Mouse (Mus musculus): ENCODE data around the gene Enthd1.

Gene Enthd1

DNA sequence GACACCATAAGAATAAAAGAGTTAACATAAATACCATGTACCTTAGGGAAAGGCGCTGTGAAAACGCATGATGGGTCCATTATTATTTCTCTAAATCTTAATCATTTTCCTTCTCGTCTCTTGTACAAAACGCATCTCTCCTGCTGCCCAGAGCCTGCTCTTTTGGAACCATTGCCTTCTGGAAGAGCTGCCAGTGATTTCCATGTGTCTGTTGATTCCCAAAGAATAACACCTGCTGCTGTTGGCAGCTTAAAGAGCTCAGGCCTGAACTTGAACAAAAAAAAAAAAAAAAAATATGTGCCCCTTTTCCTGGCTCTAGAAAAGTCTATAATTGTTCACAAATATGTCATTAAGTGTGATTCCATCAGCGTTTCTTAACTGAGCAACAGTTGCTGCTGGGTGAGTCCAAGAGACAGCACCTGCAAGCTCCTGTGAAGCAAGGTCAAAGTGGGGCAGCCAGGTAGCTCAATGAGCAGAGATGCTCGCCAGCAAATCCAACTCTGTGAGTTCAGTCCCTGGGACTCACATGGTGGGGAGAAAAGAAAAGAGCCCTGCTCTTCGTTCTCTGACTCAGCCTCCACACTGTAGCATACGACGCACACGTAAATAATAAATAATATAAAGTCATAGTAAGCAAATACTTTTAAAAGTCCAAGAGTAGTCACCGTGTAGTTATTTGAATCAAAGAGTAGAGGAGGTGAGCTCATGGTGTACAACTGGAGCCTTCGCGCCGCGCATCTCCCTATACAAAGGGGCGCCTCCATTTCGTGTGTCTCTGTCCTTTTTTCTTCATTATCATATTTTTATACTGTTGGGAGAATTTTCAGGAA is 9.5 kb upstream of the Enthd1 start:
- DNase-seq (ENCODE audit: low read depth) = no peak

- no peak for DNase-seq (ENCODE audit: low read depth)
These were observed 8.0 kb upstream of the Enthd1 start for GRCm38 (mm10) chr15:80572811-80573520.

DNA sequence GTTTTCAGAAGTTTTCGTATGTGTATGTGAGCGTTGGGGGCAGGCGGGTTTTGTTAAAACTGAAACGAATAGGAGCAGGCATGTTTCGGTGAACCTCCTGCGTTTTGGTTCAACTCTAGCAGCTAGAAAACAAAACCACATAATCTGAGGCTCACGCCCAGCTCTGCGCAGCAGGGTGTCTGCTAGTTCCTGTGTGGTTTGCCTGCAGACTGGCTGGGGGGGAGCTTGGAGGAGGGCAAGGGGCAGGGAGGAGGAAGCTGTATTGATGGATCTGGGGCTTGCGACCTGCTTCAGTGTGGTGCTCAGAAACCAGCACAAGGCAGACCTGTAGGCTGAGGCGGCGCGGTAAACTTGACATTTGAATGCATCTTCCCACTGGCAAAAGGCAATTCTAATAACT is 7.3 kb upstream of the Enthd1 start, which contains the start of gene Grap2:
Gene Grap2 (plus strand): TSS at position 304 of the 400 bp plus-strand sequence.
- no peak for DNase-seq (ENCODE audit: low read depth)

DNA sequence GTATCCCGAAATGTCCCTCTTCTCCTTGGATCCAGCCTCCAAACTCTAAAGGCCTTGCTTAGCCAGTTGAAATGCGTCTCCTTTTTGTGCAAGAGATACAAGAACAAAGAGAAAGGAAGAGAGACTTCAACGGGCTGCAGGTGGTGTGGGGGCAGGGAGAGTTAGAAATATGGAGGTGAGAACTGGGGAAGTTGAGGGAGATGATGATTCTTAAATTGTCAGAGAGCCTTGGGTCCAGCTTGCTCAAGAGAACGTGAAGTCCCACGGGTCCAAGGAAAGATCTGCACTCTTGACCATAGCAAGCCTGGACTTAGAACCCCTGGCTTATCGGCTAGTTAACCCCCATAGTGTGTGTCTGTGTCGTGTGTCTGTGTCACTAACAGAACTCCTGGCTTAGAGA is 6.7 kb upstream of the Enthd1 start:
- DNase-seq (ENCODE audit: low read depth) = no peak

- DNase-seq (ENCODE audit: low read depth) = no peak
These were observed 5.3 kb upstream of the Enthd1 start for GRCm38 (mm10) chr15:80570226-80570625.

GRCm38 (mm10) chr15:80569205-80569604 is 4.2 kb upstream of the Enthd1 start:
- no peak for DNase-seq (ENCODE audit: low read depth)

GRCm38 (mm10) chr15:80567731-80568130 is 2.8 kb upstream of the Enthd1 start:
- no peak for DNase-seq (ENCODE audit: low read depth)

GRCm38 (mm10) chr15:80567139-80567538 is 2.2 kb upstream of the Enthd1 start:
- DNase-seq (ENCODE audit: low read depth) = no peak

DNA sequence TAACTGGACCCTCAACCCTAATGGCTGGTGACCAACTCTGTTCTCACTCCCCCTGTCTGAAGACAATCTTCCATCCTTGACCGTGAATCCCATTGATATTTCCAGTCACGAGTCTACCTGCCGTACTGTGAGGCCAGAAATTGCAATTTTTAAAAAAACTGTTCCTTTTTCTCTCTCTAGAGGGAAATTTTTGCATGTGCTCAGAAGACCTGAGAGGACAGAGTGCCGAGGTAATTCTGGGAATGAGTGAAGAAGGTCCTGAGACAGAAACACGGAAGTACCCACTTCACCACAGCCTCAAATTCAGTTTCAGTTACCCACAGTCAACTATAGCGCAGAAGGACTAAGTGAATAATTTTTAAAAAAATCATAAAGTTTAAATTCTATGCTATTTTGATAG is 1.7 kb upstream of the Enthd1 start:
- DNase-seq (ENCODE audit: low read depth) = no peak

- no peak for DNase-seq (ENCODE audit: low read depth)
These were observed 1.2 kb downstream of the Enthd1 start for GRCm38 (mm10) chr15:80563634-80564208.

GRCm38 (mm10) chr15:80562446-80562845 is 2.5 kb downstream of the Enthd1 start:
- DNase-seq (ENCODE audit: low read depth) = no peak

DNA sequence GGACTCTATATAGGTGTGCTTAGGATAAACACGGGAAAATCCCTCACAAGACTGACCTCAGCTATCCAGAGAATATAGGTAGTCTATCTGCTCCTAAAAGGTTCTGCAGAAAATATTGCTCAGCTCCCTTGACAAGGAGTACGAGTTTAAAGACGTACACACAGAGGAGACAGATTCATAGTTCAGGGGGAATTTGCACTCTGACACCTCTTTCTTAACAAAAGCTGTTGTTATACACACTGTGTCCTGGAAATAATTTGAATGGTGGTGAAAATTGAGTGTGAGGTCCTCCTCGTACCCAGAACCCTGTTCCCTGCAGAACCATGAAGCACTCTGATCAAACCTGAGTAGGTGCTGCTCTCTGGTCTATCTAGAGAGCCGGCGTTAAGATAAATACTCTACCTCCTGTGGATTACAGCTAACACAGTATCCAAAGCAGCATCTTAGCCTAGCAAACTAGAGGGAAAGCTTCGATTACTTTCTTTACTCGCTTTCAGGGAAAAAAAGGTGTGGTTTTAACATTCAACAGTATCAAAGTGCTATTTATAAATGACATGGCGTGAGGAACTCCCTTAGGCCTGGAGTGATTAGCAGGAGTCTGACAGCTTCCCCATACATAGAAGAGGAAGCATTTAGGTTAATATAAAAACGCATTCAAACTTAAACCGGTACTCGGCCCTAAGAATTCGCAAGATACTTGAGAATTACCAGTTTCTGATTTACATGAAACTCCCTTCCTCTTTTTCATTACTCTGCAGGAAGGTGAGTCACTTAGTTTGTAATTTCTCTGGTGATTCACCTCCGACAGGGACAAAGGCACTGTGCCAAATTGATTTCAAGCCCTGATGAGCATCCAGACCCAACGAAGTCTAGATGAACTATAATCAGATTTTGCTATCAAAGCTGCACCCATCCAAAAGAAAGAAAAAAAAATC is 4.0 kb downstream of the Enthd1 start:
- DNase-seq (ENCODE audit: low read depth) = no peak

GRCm38 (mm10) chr15:80559978-80560377 is 5.0 kb downstream of the Enthd1 start:
- no peak for DNase-seq (ENCODE audit: low read depth)

DNA sequence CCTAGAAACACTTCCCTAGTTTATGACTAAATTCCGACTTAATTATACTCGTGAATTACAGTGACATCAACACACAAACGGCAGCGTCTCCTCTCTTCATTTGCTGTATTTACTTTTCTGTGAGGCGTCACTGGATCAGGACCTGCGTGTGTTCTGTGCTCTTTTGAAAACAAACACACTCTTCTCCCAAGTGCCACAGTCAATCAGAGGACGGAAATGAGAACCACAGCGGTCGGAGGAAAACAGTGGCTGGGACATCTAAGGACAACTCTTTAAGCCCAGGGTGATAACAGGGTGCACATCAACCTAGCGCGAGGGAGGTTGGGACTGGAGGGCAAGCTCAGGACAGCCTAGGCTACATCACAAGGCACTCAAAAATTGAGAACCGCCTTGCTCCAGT is 5.4 kb downstream of the Enthd1 start:
- no peak for DNase-seq (ENCODE audit: low read depth)

- DNase-seq (ENCODE audit: low read depth) = no peak
These were observed 7.2 kb downstream of the Enthd1 start for GRCm38 (mm10) chr15:80557745-80558144.

- no peak for DNase-seq (ENCODE audit: low read depth)
These were observed 8.9 kb downstream of the Enthd1 start for GRCm38 (mm10) chr15:80556021-80556420.

DNA sequence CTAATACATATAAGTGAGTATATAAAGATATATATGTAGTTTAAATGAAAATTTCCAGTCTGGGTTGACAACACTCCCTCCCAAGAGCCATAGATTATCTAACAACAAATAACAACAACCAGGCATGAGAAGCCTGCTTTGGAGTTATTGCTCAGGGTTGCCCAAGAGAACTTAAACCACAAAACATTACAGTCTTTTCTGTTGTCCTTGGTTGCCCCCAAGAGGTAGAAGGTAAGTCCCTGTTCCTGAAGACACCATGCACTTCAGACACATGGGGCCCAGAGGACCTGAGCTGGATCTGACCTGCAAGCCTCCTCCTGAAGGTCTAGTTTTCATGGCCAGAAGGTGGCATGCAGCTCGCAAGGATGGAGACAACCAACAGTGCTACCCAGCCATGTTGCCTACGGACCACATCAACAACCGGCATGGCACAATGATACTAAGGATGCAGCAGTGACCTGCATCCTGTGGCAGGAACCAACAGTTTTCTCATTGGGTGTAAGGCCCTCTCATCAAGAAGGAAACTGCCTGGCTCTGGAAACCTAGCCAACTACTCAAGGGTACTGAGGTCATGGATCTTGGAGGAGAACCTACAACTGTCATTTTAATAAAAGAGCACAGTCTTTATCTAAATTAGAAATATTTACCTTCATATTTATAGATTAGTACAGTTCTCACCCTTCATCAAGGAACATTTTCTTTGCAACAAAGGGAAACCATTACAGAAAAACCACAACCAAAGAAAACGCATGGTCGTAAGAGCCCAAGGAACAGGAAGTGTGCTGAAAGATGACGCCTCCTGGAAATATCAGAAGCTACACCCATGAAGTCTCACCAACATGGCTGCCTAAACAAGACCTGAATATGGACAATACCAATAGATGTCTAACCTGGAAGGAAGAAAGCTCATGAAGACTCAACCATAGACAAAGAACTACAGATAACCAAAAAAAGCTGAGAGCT is 9.8 kb downstream of the Enthd1 start:
- no peak for DNase-seq (ENCODE audit: low read depth)

DNA sequence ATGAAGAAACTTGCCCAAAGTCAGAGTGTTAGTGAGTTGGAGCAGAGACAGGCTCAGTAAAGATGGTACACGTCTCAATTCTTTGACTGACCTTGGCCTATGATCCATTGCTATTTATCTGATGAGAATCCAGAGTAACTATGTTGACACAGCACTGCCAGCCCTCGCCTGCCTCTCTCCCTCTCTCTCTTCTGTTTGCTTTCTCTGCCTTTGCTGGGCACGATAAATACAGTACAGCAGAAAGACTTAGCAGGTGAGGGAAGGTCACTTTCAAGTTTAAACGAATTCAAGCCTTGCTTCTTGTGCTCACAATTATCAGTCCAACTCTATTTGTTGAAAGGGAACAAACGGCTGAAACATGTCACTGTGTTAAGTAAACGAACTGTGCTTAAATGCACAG is 19.5 kb downstream of the Enthd1 start:
- no peak for DNase-seq (ENCODE audit: low read depth)

- DNase-seq (ENCODE audit: low read depth) = no peak
These were observed 20.8 kb downstream of the Enthd1 start for GRCm38 (mm10) chr15:80544115-80544514.

DNA sequence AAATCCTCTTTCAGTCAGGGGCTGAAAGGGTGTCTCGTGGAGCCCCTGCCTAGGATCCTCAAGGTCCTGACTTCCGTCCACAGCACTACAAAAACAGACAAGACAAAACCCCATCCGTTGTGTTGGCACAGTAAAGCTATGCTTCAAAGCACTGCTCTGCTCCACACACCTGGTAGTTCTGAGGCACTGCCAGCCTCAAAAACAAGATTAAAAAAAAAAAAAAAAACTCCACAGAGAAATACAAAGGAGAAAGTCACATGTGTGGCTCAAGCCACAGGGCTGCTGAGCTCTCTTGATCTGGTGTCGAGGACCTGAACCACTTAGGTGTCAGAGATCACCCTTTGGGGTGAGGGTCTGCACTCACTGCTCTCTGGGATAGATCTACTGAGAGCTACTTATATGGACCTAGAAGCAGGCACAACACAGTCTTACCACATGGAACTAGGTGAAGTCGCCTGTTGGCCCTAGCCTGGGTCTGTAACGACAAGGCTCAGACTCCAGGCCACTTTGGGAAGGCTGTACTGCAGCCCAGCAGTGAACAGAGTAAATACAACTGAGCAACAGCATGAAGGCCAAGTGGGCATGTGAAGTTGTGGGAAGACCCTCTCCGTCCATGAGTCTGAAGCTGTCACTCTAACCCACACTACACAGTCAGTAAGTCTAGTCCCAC is 26.1 kb downstream of the Enthd1 start:
- no peak for DNase-seq (ENCODE audit: low read depth)
